Mouse (Mus musculus): ENCODE measurements at regions not wholly inside any gene's neighbourhood (a gene's known extent, or its start where the extent isn't known, plus 50 kb on each side); places are given as distances from the start of the nearest gene placed in this dataset.

DNA sequence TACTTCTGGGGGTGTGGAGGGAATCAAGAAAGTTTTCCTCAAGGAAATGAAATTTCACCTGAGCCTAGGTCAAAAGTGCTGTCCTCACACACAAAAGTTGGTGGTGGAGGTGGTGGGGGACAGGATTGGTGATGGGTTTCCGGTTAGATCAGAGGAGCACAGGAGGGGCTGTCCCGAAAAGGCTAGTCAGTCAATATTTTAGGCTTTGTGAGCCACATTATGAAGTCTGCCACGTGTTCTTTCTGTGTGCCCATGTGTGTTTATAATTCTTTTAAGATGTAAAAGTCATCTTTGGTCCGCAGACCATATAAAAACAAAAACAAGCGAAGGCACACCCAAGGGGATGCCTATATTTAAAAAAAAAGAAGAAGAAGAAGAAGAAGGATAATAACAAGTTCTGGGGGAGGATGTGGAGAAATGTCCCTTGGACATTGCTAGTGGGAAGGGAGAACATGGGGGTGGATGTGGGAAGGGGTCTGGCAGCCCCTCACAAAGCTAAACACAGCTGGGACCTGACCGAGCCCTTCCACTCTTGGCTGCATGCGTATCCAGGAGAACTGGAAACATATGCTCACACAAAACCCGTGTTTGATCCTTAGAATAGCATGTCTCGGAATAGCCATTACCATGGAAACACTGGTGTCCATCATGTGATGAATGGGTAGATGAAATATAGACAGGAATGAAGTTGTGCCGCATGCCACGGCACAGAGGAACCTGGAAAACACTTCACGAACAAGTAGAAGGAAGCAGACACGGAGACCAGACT lies 98.7 kb upstream of the Slc45a1 start:
- no peaks in the 10 kb centered on the region for H3K9me3 ChIP-seq (ENCODE audit: low read depth, low read length)
- TF ChIP-seq CTCF (IDR thresholded peaks at IDR 0.05; ENCODE audit: low read depth): no peak
- no peaks in the 10 kb centered on the region for H3K27me3 ChIP-seq (ENCODE audit: insufficient read depth, low read length)
- no peak overlapping the region for H3K4me3 ChIP-seq (ENCODE audit: low read depth, low read length)
- peaks cover 20% of the 10 kb centered on the region for H3K4me1 ChIP-seq (ENCODE audit: insufficient read depth)
- peak overlapping the region; percentile 1; the same call in 1 of the 2 replicates for H3K27ac ChIP-seq (ENCODE audit: low read depth)
- no peaks in the 10 kb centered on the region for H3K36me3 ChIP-seq (ENCODE audit: insufficient read depth)
- H3K4me2 ChIP-seq: no peak overlapping the region
- ATAC-seq (ENCODE audit: insufficient read depth): no peak
- H3K9ac ChIP-seq: no peak overlapping the region
- peak; percentile 25 for DNase-seq
- 54% methylated on average over 13 of the region's 13 CpGs for WGBS

DNA sequence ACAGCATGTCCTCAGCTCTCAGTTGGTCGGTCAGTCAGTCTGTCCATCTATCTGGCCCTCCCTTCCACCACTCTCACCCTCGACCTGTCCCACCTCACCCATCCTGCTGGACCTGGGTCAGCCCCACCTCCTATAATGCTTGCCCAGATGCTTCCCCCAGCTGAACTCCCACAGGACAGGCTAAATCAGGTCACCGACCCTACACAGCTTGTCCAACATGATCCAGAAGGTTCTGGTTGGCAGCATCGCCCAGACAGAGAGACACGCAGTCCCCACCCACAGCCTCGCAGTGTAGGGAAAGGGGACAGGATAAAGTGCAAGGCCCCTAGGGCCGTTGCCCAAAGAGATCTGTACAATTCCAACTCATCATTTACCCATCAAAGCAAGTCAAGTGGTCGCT lies 97.1 kb upstream of the Slc45a1 start:
- WGBS: 81% methylated on average over 8 of the region's 8 CpGs
- TF ChIP-seq CTCF (IDR thresholded peaks at IDR 0.05; ENCODE audit: low read depth): no peak
- Histone ChIP-seq H3K9me3 (ENCODE audit: low read depth, low read length) (no peaks in the 10 kb centered on the region), H3K27me3 (ENCODE audit: insufficient read depth, low read length) (no peaks in the 10 kb centered on the region), H3K27ac (ENCODE audit: low read depth) (0 out of 2 replicates have a peak overlapping the region, but pooled peaks have one; percentile 12), H3K4me1 (ENCODE audit: insufficient read depth) (peaks cover 28% of the 10 kb centered on the region), H3K4me2 (no peak overlapping the region), H3K4me3 (ENCODE audit: low read depth, low read length) (no peak overlapping the region), H3K9ac (no peak overlapping the region), H3K36me3 (ENCODE audit: insufficient read depth) (no peaks in the 10 kb centered on the region)
- no peak for DNase-seq
- no peak for ATAC-seq (ENCODE audit: insufficient read depth)

GRCm38 (mm10) chr4:150748099-150749000 lies 96.4 kb upstream of the Slc45a1 start:
- Histone ChIP-seq H3K27me3 (ENCODE audit: insufficient read depth, low read length) (no peaks in the 10 kb centered on the region), H3K9me3 (ENCODE audit: low read depth, low read length) (no peaks in the 10 kb centered on the region), H3K4me2 (no peak overlapping the region), H3K4me1 (ENCODE audit: insufficient read depth) (peaks cover 31% of the 10 kb centered on the region), H3K4me3 (ENCODE audit: low read depth, low read length) (no peak overlapping the region), H3K36me3 (ENCODE audit: insufficient read depth) (no peaks in the 10 kb centered on the region), H3K27ac (ENCODE audit: low read depth) (peak overlapping the region; percentile 24; the same call in 1 of the 2 replicates), H3K9ac (no peak overlapping the region)
- 31% methylated on average over 13 of the region's 13 CpGs for WGBS
- peak; percentile 18; the same call in 1 of the 2 replicates for ATAC-seq (ENCODE audit: insufficient read depth)
- DNase-seq: peak; percentile 40
- TF ChIP-seq CTCF (IDR thresholded peaks at IDR 0.05; ENCODE audit: low read depth): no peak

GRCm38 (mm10) chr4:150746430-150746923 lies 94.5 kb upstream of the Slc45a1 start:
- Histone ChIP-seq H3K4me2 (no peak overlapping the region), H3K4me1 (ENCODE audit: insufficient read depth) (peaks cover 35% of the 10 kb centered on the region), H3K9me3 (ENCODE audit: low read depth, low read length) (no peaks in the 10 kb centered on the region), H3K36me3 (ENCODE audit: insufficient read depth) (no peaks in the 10 kb centered on the region), H3K27ac (ENCODE audit: low read depth) (peak overlapping the region; percentile 62), H3K27me3 (ENCODE audit: insufficient read depth, low read length) (no peaks in the 10 kb centered on the region), H3K4me3 (ENCODE audit: low read depth, low read length) (no peak overlapping the region), H3K9ac (no peak overlapping the region)
- WGBS: 49% methylated on average over 13 of the region's 13 CpGs
- DNase-seq (no peak), ATAC-seq (ENCODE audit: insufficient read depth) (0 out of 2 replicates have a peak, but pooled peaks have one; percentile 3)
- no peak for TF ChIP-seq CTCF (IDR thresholded peaks at IDR 0.05; ENCODE audit: low read depth)

DNA sequence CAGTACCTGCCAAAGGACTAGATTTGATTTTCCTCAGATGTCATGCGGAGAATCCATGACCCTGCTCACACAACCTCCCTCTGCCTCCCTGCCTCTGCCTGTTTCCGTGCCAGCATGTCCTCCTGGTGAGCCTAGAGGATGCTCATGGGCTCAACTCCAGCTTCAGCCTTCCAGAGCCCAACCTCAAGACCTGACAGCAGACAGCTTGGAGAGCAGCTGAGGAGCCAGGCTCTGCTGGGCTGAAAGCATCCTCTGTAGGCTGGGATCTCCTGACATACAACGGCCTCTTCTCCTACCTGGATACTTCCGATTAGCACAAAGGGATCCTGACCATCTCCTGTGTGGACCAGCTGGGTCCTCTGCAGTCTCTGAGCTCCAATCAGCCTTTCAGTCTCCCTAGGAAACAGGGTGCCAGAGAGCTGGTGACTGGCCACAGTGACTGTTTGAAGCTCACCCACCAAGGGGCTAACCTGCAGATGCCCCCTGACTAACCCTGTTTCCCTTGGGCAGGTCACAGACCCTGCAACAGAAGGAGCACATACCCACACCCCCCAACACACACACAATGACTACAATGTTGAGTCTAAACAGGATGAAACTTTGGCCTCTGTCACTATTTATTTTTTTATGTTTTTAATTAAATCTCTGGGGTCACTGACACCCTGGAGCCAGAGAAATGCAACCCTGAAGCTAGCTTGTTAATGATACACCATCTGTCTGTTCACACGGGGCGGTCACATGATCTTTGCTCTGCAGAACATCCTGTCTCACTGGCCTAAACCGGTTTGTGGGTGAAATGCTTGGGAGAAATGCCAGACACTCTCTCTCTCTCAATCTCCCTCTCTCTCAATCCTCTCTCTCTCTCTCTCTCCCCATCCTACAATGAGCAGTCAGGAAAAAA lies 93.8 kb upstream of the Slc45a1 start:
- Histone ChIP-seq H3K9me3 (ENCODE audit: low read depth, low read length) (no peaks in the 10 kb centered on the region), H3K27me3 (ENCODE audit: insufficient read depth, low read length) (no peaks in the 10 kb centered on the region), H3K4me1 (ENCODE audit: insufficient read depth) (peaks cover 35% of the 10 kb centered on the region), H3K9ac (no peak overlapping the region), H3K4me3 (ENCODE audit: low read depth, low read length) (no peak overlapping the region), H3K4me2 (no peak overlapping the region), H3K36me3 (ENCODE audit: insufficient read depth) (no peaks in the 10 kb centered on the region), H3K27ac (ENCODE audit: low read depth) (peak overlapping the region; percentile 62)
- WGBS: 26% methylated on average over 7 of the region's 7 CpGs
- ATAC-seq (ENCODE audit: insufficient read depth) (peak; percentile 84), DNase-seq (peak; percentile 93)
- TF ChIP-seq CTCF (IDR thresholded peaks at IDR 0.05; ENCODE audit: low read depth): no peak

DNA sequence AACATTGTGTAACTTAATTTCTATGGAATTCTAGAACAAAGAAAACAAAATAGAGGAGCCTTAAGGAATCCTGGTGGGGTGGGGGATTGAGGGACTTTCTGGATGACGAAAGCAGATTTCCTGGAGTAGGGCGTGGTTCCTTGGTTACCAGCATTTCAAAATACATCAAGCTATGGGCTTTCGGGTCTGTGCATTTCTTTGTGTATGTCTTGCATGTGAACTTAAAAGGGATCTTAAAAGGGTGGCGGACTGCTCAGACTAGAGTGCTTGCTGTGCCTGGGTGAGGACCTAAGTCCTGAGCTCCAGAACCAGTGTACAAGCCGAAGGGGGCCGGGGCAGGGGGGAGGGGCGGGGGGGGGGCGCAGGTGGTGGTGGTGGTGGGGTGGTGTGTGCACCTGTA lies 91.5 kb upstream of the Slc45a1 start:
- no peaks in the 10 kb centered on the region for H3K9me3 ChIP-seq (ENCODE audit: low read depth, low read length)
- no peaks in the 10 kb centered on the region for H3K27me3 ChIP-seq (ENCODE audit: insufficient read depth, low read length)
- ATAC-seq (ENCODE audit: insufficient read depth) (no peak), DNase-seq (peak; percentile 52)
- peaks cover 37% of the 10 kb centered on the region for H3K4me1 ChIP-seq (ENCODE audit: insufficient read depth)
- H3K9ac ChIP-seq: no peak overlapping the region
- no peak overlapping the region for H3K4me3 ChIP-seq (ENCODE audit: low read depth, low read length)
- 47% methylated on average over 8 of the region's 8 CpGs for WGBS
- peak overlapping the region; percentile 21; the same call in 1 of the 2 replicates for H3K4me2 ChIP-seq
- H3K27ac ChIP-seq (ENCODE audit: low read depth): peak overlapping the region; percentile 59
- H3K36me3 ChIP-seq (ENCODE audit: insufficient read depth): no peaks in the 10 kb centered on the region
- no peak for TF ChIP-seq CTCF (IDR thresholded peaks at IDR 0.05; ENCODE audit: low read depth)

Data from lung, embryonic 14.5 days (tissue).